Mouse (Mus musculus) forebrain, embryonic 15.5 days (tissue): ENCODE data around the gene Trim38. TPM values are rescaled to one million over a fixed set of nuclear protein-coding genes. Genes with fewer than 3 reads are reported as not detected.
"Not testable (repeated sequence)": the region's sequence is repeated elsewhere in the genome, so short reads cannot be mapped to it uniquely, and the experiment has no call there.

Source experiments
- ATAC-seq: fragments of 200-750 bp; cut with Nextera tagmentation; replicated peaks from 2 replicates; pipeline ENCODE4 v1.8.0; 2017; ENCODE audit warnings: mild to moderate bottlenecking, moderate TSS enrichment, moderate library complexity
- H3K27ac ChIP-seq: fragments of 300-500 bp; sonication (generic); replicated peaks from 2 replicates; pipeline ENCODE4 v1.5.1; 2015; ENCODE audit warnings: mild to moderate bottlenecking, inconsistent platforms
- H3K27me3 ChIP-seq: fragments of 300-500 bp; sonication (generic); 2 replicates; pipeline ENCODE4 v1.6.1; 2015; ENCODE audit warnings: inconsistent platforms
- H3K36me3 ChIP-seq: fragments of 300-500 bp; sonication (generic); 2 replicates; pipeline ENCODE4 v1.6.1; 2015; ENCODE audit warnings: mild to moderate bottlenecking, inconsistent platforms
- H3K4me1 ChIP-seq: fragments of 300-500 bp; sonication (generic); 2 replicates; pipeline ENCODE4 v1.6.1; 2015; ENCODE audit warnings: inconsistent platforms
- H3K4me2 ChIP-seq: fragments of 300-500 bp; sonication (generic); replicated peaks from 2 replicates; pipeline ENCODE4 v1.6.1; 2015; ENCODE audit warnings: mild to moderate bottlenecking, inconsistent platforms
- H3K4me3 ChIP-seq: fragments of 300-500 bp; sonication (generic); 2 replicates; pipeline ENCODE4 v1.5.1; 2015; ENCODE audit warnings: mild to moderate bottlenecking, inconsistent platforms
- H3K9ac ChIP-seq: fragments of 300-500 bp; sonication (generic); replicated peaks from 2 replicates; pipeline ENCODE4 v1.6.1; 2015; ENCODE audit warnings: mild to moderate bottlenecking, inconsistent platforms
- H3K9me3 ChIP-seq: fragments of 300-500 bp; sonication (generic); 2 replicates; pipeline ENCODE4 v1.6.1; 2016; ENCODE audit warnings: inconsistent platforms
- WGBS: fragments of 180-500 bp; shearing (Covaris S2); methylation state at CpG from one replicate; pipeline ENCODE4 v1.1.7; 2015; ENCODE audit warnings: mixed read lengths; 5-methylcytosine and 5-hydroxymethylcytosine counted together
- polyA plus RNA-seq: library from polyadenylated mRNA; unstranded; fragments of >200 nt; fragmentation: Nextera tagmentation; extraction: Ambion mirVana; gene quantifications from 2 replicates; pipeline ENCODE4 v1.2.1, GENCODE M21; 2015

Gene Trim38
- polyA plus RNA-seq, 1 experiment from 2014 or later: 0.11 TPM

- Histone ChIP-seq H3K27me3 (no peaks in the 10 kb centered on the region), H3K9me3 (no peaks in the 10 kb centered on the region), H3K27ac (peak overlapping the region; percentile 99), H3K36me3 (no peaks in the 10 kb centered on the region), H3K4me3 (no peak overlapping the region), H3K4me1 (peaks cover 38% of the 10 kb centered on the region), H3K4me2 (peak overlapping the region; percentile 80; the same call in 1 of the 2 replicates), H3K9ac (no peak overlapping the region)
- 5% methylated on average over 4 of the region's 4 CpGs for WGBS
- no peak for ATAC-seq
These were observed 21.8 kb upstream of the Trim38 start for GRCm38 (mm10) chr13:23747892-23748288.

DNA sequence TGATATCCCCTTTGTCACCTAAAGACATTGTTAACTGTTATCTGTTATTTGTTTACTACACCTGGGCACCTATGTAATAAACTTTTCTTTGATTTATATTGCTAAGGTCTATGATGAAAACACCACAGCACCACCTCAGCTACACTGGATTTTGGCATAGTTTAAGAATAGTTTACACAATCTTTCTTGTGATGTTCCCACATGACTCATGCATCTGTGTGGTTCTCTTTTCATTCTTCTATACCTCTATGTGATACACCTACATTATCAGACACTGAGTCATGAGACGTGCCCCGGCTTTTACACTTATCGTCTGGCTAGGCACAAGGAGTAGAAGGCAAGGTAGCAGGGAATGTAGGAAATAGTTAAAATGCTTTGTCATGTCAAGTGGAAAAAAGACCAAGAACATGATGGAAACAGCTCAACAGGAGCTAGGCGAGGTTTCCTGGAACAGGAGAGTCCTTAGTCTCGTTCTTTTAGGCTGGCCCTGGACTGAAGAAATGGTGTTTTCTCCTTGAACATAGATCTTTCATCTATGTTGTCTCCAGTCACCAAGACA is 20.1 kb upstream of the Trim38 start:
- Histone ChIP-seq H3K4me2 (no peak overlapping the region), H3K4me3 (no peak overlapping the region), H3K4me1 (peaks cover 35% of the 10 kb centered on the region), H3K36me3 (no peaks in the 10 kb centered on the region), H3K27ac (peak overlapping the region; percentile 82), H3K9ac (no peak overlapping the region), H3K27me3 (no peaks in the 10 kb centered on the region), H3K9me3 (no peaks in the 10 kb centered on the region)
- ATAC-seq: no peak
- WGBS: 91% methylated on average over 5 of the region's 5 CpGs

DNA sequence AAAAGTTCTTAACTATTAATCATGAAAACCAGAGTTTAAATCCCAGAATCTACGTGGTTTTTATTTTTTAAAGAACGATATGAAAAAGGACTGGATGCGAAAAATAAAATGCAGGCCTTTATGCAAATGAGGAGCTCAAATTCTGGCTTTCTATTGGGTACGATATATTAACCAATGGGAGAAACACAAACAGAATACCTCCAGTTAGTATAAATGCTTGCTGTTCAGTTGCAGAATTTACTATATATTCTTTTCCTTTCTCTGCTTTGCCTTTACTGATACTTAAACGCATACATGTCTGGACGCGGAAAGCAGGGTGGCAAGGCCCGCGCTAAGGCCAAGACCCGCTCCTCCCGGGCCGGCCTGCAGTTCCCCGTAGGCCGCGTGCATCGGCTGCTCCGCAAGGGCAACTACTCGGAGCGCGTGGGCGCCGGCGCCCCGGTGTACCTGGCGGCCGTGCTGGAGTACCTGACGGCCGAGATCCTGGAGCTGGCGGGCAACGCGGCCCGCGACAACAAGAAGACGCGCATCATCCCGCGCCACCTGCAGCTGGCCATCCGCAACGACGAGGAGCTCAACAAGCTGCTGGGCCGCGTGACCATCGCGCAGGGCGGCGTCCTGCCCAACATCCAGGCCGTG is 18.8 kb upstream of the Trim38 start, which contains the start of gene Hist1h2ab:
Hist1h2ab (plus strand) TSS at position 288 of the 639 bp plus-strand sequence.
- peaks cover 33% of the 10 kb centered on the region for H3K4me1 ChIP-seq
- ATAC-seq: peak; percentile 62

GRCm38 (mm10) chr13:23751478-23751956 is 18.2 kb upstream of the Trim38 start:
- ATAC-seq: no peak

More for the DNA sequence above, 18.8 kb upstream of the Trim38 start, which contains the start of gene Hist1h2ab:
- Histone ChIP-seq H3K4me2 (peak within 1 kb of the TSS; percentile 77), H3K27ac (peak within 1 kb of the TSS; percentile 97), H3K9ac (peak within 1 kb of the TSS; percentile 52), H3K4me3 (peak within 1 kb of the TSS; percentile 51)
- not testable (repeated sequence) for H3K36me3 ChIP-seq, H3K27me3 ChIP-seq, H3K9me3 ChIP-seq
- under 1% methylated on average over 34 of the region's 47 CpGs for WGBS

DNA sequence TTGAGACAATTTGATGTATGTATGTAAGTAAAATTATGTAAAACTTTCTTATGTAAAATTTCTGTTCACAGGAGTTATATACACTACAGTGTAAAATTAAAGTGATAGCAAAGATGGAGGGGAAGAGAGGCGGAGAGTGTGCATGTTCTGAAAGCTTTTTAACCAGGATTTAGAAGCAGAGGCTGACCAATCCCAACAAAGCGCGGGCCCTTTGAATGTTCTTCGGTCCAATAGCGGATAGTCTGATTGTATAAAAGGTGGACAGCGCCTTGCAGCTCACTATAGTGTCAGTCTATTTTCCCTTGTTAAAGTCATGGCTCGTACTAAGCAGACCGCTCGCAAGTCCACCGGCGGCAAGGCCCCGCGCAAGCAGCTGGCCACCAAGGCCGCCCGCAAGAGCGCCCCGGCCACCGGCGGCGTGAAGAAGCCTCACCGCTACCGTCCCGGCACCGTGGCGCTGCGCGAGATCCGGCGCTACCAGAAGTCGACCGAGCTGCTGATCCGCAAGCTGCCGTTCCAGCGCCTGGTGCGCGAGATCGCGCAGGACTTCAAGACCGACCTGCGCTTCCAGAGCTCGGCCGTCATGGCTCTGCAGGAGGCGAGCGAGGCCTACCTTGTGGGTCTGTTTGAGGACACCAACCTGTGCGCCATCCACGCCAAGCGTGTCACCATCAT is 17.5 kb upstream of the Trim38 start, which contains the start of gene Hist1h3b:
Hist1h3b (plus strand) TSS at position 201 of the 675 bp plus-strand sequence.
- not testable (repeated sequence) for H3K36me3 ChIP-seq, H3K9me3 ChIP-seq, H3K27me3 ChIP-seq
- H3K27ac ChIP-seq: peak within 1 kb of the TSS; percentile 97
- peak within 1 kb of the TSS; percentile 52 for H3K9ac ChIP-seq
- peak within 1 kb of the TSS; percentile 51 for H3K4me3 ChIP-seq
- H3K4me2 ChIP-seq: peak within 1 kb of the TSS; percentile 77
- H3K4me1 ChIP-seq: peaks cover 31% of the 10 kb centered on the region
- under 1% methylated on average over 21 of the region's 47 CpGs for WGBS
- peak; percentile 85 for ATAC-seq

More at GRCm38 (mm10) chr13:23751478-23751956, 18.2 kb upstream of the Trim38 start:
- Histone ChIP-seq H3K4me3 (peak overlapping the region; percentile 51), H3K4me2 (peak overlapping the region; percentile 77), H3K4me1 (peaks cover 33% of the 10 kb centered on the region), H3K27ac (peak overlapping the region; percentile 97), H3K27me3 (no peaks in the 10 kb centered on the region), H3K9me3 (no peaks in the 10 kb centered on the region), H3K9ac (peak overlapping the region; percentile 52), H3K36me3 (no peaks in the 10 kb centered on the region)
- under 1% methylated on average over 11 of the region's 11 CpGs for WGBS

- peak overlapping the region; percentile 59 for H3K27ac ChIP-seq
These were observed 17.0 kb upstream of the Trim38 start for GRCm38 (mm10) chr13:23752742-23753172.

GRCm38 (mm10) chr13:23753314-23754078 is 16.2 kb upstream of the Trim38 start:
- no peaks in the 10 kb centered on the region for H3K27me3 ChIP-seq
- peaks cover 27% of the 10 kb centered on the region for H3K4me1 ChIP-seq
- peak overlapping the region; percentile 34 for H3K4me2 ChIP-seq
- H3K27ac ChIP-seq: peak overlapping the region; percentile 38
- no peak overlapping the region for H3K9ac ChIP-seq
- no peak overlapping the region for H3K4me3 ChIP-seq
- no peaks in the 10 kb centered on the region for H3K9me3 ChIP-seq
- 50% methylated on average over 4 of the region's 4 CpGs for WGBS
- no peak for ATAC-seq
- H3K36me3 ChIP-seq: no peaks in the 10 kb centered on the region

More at GRCm38 (mm10) chr13:23752742-23753172, 17.0 kb upstream of the Trim38 start:
- WGBS: 3% methylated on average over 6 of the region's 6 CpGs
- H3K4me2 ChIP-seq: peak overlapping the region; percentile 34
- peak overlapping the region; percentile 32 for H3K4me3 ChIP-seq
- H3K27me3 ChIP-seq: no peaks in the 10 kb centered on the region
- H3K9ac ChIP-seq: peak overlapping the region; percentile 40
- peaks cover 30% of the 10 kb centered on the region for H3K4me1 ChIP-seq
- H3K36me3 ChIP-seq: no peaks in the 10 kb centered on the region
- no peak for ATAC-seq
- no peaks in the 10 kb centered on the region for H3K9me3 ChIP-seq

GRCm38 (mm10) chr13:23755000-23755399 is 14.7 kb upstream of the Trim38 start:
- Histone ChIP-seq H3K27ac (no peak overlapping the region), H3K36me3 (no peaks in the 10 kb centered on the region), H3K27me3 (no peaks in the 10 kb centered on the region), H3K9ac (no peak overlapping the region), H3K4me3 (no peak overlapping the region), H3K4me2 (no peak overlapping the region), H3K4me1 (peaks cover 30% of the 10 kb centered on the region), H3K9me3 (no peaks in the 10 kb centered on the region)
- no peak for ATAC-seq

GRCm38 (mm10) chr13:23756790-23757189 is 12.9 kb upstream of the Trim38 start, which contains the start of gene Hist1h4b:
Hist1h4b (plus strand) TSS chr13:23757013.
- under 1% methylated on average over 19 of the region's 22 CpGs for WGBS
- H3K9me3 ChIP-seq: no peaks in the 10 kb centered on the region
- H3K4me2 ChIP-seq: peak within 1 kb of the TSS; percentile 63
- ATAC-seq: peak; percentile 77
- peak within 1 kb of the TSS; percentile 90 for H3K27ac ChIP-seq
- H3K27me3 ChIP-seq: no peaks in the 10 kb centered on the region
- peaks cover 36% of the 10 kb centered on the region for H3K4me1 ChIP-seq
- peak within 1 kb of the TSS; percentile 48 for H3K9ac ChIP-seq
- H3K4me3 ChIP-seq: peak within 1 kb of the TSS; percentile 42
- H3K36me3 ChIP-seq: no peaks in the 10 kb centered on the region

GRCm38 (mm10) chr13:23757211-23757773 is 12.4 kb upstream of the Trim38 start:
- Histone ChIP-seq H3K36me3 (no peaks in the 10 kb centered on the region), H3K9me3 (no peaks in the 10 kb centered on the region), H3K4me1 (peaks cover 37% of the 10 kb centered on the region), H3K27me3 (no peaks in the 10 kb centered on the region), H3K4me2 (peak overlapping the region; percentile 63), H3K9ac (peak overlapping the region; percentile 48), H3K4me3 (peak overlapping the region; percentile 42), H3K27ac (peak overlapping the region; percentile 90)
- ATAC-seq: peak; percentile 0; the same call in 1 of the 2 replicates
- WGBS: under 1% methylated on average over 22 of the region's 23 CpGs

GRCm38 (mm10) chr13:23757921-23758320 is 11.8 kb upstream of the Trim38 start:
- H3K4me2 ChIP-seq: no peak overlapping the region

More at GRCm38 (mm10) chr13:23757921-23758320, 11.8 kb upstream of the Trim38 start:
- ATAC-seq: no peak
- Histone ChIP-seq H3K27ac (no peak overlapping the region; the same call in 1 of the 2 replicates), H3K9me3 (no peaks in the 10 kb centered on the region), H3K36me3 (no peaks in the 10 kb centered on the region), H3K27me3 (no peaks in the 10 kb centered on the region), H3K9ac (no peak overlapping the region), H3K4me3 (no peak overlapping the region), H3K4me1 (peaks cover 39% of the 10 kb centered on the region)
- 43% methylated on average over 3 of the region's 3 CpGs for WGBS
